Mouse (Mus musculus): ENCODE results near the gene Mrpl49.

- no peak for TF ChIP-seq GATA1 (IDR thresholded peaks at IDR 0.05; ENCODE audit: low read length)
- no peak for TF ChIP-seq TAL1 (IDR thresholded peaks at IDR 0.05; ENCODE audit: low read length)
Measured at GRCm38 (mm10) chr19:6054296-6054695, 3.3 kb downstream of the Mrpl49 start.

Data from erythroblast, embryonic 14.5 days (primary cell).